Mouse (Mus musculus) liver, adult (tissue): ENCODE data around the gene Sntb2.

ENCODE experiments used
- GATA4 ChIP-seq: IDR thresholded peaks from 2 replicates; pipeline ENCODE4 v1.6.1; 2014; ENCODE audit warnings: mild to moderate bottlenecking, low read length; ENCODE audit not compliant: insufficient replicate concordance

The Sntb2 gene

DNA sequence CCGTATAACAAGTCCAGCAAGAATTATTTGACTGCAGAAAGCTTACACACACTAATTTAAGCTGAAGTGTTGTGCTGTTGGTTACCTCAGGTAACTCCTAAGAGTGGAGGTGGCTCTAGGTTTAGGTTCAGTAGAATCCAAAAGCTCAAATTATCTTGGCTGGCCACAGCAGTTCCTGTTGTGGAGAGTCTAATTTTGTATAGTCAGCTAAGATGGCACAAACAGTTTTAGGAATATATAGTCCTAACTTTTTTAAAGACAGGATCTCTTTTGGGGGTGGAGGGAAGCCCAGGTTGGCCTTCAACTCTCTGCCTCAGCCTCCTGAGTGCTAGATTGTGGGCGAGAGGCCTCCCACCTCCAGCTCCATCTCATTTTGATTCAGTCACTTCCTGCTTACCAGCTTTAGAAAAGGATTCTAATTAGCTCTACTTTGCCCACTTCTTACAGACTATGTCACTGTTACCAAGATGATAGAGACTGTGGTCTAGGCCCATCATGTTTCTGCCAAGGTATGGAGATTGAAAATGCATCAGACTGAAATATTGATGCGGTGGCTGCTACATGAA is 13.2 kb downstream of the Sntb2 start:
- no peak for TF ChIP-seq GATA4

DNA sequence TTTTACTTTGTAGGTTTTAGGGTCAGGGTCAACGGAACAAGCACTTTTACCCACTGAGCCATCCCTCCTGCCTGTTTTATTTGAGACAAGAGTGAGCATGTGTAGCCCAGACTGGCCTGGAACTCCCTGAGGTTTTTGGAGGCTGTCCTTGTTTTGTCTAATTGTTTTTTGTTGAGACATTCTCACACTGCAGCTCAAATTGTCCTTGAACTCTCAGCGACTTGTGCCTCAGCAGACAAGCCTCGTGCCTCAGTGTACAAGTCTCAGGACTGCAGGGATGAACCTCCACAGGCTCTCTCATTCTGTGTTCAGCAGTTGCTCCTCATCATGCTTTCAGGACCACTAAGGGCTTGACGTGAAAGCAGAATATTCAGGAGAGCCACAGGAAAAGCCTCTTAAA is 16.2 kb downstream of the Sntb2 start:
- no peak for TF ChIP-seq GATA4

DNA sequence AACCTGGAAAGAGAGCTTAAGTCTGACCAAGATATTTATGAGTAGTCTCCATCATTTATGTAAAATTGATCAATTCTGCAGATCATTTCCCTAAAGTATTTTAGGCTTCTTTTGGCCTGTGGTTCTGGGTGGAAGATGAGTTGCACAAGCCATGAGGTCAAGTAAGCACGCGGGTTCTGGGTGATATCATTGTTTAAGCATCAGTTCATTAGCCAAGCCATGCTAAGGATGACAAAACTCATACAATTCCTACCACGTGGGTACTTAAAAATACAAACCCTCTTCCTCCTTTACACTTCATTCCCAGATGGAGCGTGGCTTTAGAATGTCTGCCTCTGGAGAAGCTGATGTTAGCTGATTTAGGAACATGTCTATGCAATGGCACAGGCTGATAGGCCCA is 18.0 kb downstream of the Sntb2 start:
- TF ChIP-seq GATA4, result no peak

DNA sequence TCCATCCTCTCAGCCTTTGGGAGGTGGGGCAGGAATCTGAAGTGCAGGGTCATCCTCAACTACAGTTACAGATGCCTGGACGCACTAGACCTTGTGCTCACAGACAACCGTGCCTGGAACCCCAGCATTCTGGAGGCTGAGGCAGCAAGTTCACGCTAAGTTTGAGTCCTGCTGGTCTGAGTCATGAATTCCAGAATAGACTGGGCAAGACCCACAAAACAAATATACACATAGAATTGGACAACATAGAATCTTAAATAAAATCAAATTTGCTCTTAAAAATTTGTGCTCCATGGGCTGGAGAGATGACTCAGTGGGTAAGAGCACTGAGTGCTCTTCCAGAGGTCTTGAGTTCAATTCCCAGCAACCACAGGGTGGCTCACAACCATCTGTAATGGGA is 21.5 kb downstream of the Sntb2 start:
- no peak for TF ChIP-seq GATA4

DNA sequence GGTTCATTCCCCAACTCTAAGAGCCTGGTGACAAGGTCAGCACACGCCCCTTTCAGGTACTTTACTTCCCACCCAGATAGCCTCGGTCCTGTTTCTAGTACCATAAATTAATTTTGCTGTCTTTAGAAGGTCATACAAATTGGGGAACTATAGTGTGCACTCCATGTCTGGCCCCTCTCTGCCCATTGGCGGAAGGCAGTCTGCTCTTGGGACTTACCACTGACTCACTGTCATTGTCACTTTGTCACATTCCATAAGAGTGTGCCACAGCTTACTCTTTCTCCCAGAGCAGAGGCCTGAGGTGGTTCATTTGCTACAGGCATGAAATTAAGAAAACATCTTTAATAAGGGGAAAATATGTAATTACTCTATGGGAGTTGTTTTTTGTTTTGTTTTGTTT is 22.7 kb downstream of the Sntb2 start:
- no peak for TF ChIP-seq GATA4

DNA sequence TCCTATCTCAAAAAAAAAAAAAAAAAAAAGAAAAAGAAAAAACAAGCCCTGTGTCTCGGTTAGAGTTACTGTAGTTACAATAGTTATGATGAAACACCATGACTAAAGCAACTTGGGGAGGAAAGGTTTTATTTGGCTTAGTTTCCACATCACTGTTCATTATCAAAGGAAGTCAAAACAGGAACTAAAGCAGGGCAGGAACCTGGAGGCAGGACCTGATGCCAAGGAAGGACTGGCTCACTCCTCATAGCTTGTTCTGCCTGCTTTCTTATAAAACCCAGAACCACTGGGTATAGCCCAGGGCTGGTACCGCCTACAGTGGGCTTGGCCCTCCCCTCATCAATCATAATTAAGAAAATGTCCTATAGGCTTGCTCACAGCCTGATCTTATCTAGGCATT is 24.1 kb downstream of the Sntb2 start:
- TF ChIP-seq GATA4, result no peak; the same call in 1 of the 2 replicates

DNA sequence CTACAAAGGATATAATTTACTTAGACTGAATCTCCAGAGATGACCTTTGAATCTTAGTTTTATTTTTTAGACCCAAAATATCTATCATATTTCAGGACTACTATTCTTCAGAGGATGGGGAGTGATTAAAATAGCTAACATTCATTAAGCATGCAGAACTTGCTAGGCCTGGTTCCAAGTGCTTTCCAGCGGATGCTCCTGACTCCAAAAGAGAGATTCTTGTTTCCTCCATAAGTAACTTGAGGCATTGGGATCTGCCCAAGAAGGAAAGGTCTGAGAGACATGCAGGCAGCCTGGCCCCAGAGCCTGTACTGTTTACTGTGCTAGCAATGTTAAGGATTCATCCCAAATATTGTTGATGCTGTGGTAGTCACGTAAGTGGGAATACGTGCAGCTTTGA is 26.8 kb downstream of the Sntb2 start:
- TF ChIP-seq GATA4, result peak; percentile 13; the same call in 1 of the 2 replicates

DNA sequence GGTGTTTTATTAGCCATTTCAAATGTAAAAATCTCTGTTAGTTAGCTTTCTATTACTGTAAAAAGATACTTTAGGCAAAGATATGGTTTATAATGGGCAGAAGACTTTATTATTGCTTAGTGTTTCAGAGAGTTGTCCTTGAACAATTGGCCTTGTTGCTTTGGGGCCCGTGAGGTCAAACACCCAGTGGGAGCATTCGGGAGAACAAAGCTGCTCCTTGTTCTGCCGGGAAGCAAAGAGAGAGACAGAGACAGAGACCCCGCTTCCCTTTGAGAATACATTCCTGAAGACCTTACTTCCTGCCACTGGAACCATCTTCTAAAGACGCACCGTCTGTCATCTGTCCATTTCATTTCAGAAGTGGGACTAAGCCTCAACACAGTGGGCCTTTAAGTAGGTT is 27.8 kb downstream of the Sntb2 start:
- TF ChIP-seq GATA4, result no peak

DNA sequence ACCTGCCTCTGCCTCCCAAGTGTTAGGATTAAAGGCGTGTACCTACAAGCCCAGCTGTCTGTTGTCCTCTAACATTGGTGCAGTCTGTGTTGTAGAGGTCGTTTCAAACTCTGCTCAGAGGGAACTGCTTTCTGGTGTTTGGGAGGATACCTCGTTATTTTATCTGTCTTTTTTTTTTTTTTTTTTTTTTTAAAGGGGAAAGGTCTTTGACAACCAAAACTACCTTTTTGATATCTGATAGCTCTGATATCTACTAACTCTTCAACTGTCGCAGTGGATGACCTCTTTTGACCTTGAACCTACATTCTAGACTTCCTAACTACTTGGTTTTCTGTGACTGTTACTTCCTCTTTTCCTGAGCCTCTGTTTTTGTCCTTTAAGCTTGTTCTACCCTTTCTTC is 29.0 kb downstream of the Sntb2 start:
- no peak for TF ChIP-seq GATA4

DNA sequence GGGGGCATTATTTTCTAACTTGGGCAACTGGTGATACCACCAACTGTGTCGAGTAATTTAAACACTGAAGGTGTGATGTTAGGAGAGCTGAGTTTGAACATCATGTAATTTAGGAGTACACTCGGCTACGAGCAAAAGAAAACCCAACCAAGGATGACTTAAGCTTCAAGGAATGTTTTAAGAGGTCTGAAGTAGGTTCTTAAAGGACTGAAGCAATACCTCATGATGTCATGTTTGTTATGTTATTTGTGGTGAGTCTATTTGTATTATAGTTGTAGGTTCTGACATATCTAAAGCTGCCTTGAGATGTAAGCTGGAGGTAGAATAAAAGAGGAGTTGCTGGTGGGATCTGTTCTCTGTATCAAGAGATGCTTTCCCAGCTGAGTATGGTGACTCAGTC is 34.4 kb downstream of the Sntb2 start:
- TF ChIP-seq GATA4, result no peak

DNA sequence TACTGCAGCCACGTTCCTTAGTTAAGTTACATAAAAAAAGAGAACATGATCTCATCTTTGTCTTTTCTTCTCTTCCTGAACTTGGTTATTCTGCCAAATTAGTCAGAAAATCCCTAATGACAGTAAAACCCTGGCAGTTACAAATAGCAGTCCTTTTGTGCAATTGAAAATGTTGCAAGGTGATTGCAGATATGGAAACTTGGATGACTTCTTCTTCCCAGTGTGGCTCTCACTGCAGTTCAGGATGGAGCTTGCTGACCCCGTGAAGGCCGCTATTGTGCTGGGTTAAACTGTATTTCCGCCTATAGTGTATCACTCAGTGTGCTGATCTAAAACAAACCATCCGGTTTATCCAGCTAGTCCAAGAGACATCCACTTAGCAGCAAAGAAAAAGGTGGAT is 36.4 kb downstream of the Sntb2 start:
- peak; percentile 84 for TF ChIP-seq GATA4

DNA sequence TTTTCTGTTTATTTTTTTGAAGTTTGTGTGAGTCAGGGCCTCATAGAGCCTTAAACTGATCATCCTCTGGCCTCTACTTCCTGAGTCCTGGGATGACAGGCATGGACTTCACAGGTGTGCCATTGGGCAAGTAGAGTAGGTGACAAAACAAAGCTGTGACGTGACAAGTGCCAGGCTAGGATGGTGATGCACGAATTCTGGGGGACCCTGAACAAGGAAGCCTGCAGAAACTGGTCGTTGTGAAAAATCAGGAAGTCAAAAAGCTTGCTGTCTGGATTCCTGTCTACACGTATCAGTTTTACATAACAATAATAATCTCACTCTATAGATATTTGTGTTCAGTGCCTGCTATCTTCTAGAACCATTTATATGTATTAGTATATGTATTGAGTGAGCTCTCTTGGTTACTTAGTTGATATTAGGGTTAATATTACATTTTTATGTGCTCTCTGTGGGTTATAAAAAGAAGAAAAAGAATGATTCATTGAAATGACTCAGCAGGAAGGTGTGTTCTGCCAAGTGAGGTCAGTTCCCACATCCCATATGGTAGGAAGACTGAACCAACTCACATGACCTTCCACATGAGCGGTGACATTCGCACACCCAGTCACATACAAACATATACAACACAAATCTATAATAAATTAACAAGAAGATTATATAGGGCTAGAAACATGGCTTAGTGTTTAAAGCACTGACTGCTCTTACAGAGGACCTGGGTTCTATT is 37.2 kb downstream of the Sntb2 start:
- TF ChIP-seq GATA4, result no peak

DNA sequence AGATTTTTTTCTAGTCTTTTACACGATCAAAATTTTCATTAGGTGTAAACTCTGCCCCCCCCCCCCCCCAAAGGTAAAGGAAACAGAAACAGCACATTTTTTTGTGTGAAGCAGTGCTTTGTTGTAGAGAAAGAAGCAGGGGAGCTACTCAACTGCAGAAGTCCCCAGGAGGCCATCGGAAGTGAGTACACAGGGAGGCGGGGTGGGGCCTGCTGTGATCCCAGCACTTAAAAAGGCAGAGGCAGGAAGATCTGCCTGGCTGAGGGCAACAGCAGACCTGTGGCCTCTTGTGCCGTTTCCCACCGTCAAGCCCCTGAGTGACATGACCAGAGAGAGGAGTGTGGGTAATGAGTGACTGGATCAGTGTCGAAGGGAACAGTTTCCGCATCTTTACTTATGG is 39.2 kb downstream of the Sntb2 start:
- no peak for TF ChIP-seq GATA4

DNA sequence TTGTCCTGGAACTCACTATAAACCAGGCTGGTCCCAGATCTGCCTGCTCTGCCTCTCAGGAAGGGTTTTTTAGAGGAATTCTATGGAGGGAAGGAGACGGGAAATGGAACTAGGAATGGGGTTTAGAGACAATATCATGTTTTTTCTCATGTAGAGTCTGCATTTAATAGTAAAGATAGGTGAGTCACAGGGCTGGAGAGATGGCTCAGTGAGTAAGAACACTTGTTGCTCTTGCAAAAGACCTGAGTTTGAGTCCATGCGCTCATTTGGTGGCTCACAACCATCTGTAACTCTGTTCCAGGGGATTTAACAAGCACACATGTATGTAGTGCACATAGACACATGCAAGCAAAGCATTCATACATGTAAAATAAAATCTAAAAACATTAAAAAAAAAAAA is 40.2 kb downstream of the Sntb2 start:
- TF ChIP-seq GATA4, result no peak

DNA sequence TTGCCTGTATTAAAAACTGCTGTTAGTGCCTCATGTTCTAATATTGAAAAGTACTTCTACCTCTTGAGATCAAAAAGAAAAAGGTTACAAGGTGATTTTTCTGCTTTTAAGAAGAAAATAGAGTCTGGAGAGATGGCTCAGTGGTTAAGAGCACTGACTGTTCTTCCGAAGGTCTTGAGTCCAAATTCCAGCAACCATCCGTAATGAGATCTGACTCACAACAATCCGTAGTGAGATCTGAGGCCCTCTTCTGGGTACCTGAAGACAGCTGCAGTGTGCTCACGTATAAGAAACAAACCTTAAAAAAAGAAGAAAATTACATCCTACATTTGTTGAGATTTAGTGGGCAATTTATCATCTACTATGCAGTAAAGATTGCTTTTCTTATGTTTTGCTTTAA is 40.9 kb downstream of the Sntb2 start:
- no peak for TF ChIP-seq GATA4

DNA sequence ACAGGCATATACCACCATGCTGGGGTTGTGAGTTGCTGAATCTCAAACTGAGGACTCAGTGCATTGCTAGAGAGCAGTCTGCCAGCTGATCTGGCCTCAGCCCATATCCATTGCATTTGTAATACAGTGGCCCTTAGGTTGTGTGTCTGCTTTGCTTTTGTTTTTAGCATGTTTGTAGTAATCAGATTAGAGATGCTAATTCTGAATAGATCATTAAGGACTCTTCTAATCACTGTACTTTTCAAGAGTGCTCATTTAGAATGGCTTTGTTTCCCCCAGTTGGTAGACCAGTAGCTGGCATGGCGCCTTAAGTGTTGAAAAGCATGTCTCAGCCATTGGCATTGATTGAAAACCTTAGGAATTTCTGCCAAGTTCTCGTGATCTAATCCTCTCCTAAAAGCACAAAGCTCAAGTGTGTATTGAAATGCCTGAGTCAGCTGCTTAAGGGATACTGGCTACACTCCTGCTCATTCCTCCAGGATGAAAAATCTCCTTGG is 43.3 kb downstream of the Sntb2 start:
- no peak for TF ChIP-seq GATA4

DNA sequence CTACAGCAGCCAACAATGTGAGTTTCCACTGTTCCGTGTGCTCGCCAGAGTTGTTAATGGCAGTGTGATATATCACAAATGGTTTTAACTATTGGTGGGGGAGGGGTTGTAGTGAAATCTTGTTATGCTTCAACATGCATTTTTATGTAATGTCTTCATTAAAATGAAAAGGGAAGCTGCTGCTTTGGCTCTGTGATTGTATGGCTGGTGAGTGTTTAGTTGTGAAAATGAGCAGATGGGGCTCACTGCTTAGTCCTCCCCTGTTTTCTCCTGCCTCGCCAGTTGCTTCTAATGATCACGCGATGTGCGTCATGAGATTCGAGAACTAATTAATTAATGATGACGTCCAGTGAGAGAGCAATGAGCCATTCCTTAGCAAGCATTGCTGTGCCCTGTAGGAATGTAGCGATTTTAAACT is 49.9 kb downstream of the Sntb2 start:
- no peak for TF ChIP-seq GATA4
